Mouse (Mus musculus) embryo, embryonic 9.5 days (tissue): ENCODE results near the gene Stx1a.

Source experiments
- DNase-seq: peaks from one replicate; pipeline ENCODE4 v3.0.0-alpha.2; 2017; ENCODE audit errors: extremely low spot score

The Stx1a gene

DNA sequence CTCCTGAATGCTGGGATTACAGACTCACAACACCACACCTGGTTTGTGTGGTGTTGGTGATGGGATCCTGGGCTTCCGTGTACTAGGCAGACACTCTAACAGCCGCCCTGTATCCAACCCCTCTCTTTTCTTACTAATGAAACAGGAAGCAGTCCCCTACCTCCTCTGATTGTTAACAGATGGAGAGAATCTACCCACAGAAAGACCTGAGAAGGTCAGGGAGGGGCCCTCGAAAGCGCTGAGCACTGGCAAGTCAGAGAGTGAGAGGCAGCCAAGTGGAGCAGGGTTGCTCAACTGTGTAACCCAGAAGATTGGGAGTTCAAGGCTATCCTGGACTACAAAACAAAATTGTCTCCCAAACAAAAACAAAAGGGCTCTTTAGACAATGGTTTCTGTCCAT, 63.6 kb downstream of the Stx1a start:
- no peak for DNase-seq

DNA sequence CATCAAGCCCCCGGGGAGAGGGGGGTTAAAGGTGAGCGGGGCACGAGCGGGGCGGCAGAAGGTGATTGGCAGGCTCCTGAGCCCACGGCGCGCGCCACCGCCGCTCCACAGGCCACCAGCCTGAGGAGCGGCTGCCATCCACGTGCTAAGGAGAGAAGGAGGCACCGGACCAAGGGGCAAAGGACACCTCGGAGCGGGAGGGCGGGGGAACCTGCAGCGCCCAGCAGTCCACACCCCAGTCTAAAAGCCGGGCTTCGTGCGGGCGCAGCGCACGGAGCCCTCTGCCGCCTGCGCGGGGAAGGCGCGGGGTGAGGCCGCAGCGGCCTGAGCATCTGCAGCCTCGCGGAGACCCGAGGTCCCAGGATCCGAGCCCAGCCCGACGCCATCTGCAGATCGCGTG, 66.4 kb downstream of the Stx1a start, which contains the start of gene Mlxipl:
Mlxipl (plus strand) TSS at position 238 of the 400 bp plus-strand sequence.
- DNase-seq = no peak
